Mouse (Mus musculus): ENCODE measurements around the gene Cytip. TPM values are rescaled to one million over a fixed set of nuclear protein-coding genes. Genes with fewer than 3 reads are reported as not detected.

The Cytip gene
- 0.18 and 0.33 TPM in 2 replicates for polyA plus RNA-seq (2015; fragmentation: Nextera tagmentation; extraction: Ambion mirVana)

DNA sequence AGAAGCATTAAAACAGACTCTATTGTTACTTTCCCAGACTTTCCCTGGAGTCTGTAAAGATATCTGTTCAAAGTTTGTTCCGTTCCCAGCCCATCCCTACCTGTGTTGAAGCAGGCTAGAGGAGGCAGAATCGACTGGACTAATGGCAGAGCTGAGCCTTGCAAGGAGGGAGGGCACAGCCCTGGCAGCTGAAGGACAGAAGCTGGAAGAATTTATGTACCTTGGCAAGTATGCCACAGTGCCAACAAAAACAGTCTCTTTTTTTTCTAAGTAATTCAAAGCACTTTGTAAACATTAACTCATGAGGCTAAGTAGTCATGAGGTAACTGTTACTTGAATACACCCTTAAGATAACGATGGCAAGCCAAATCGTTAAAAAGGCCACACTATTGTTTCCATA, at the start of gene Cytip:
Gene Cytip, minus strand, starts transcription at position 187 of the 400 bp plus-strand sequence.
- Histone ChIP-seq H3K27me3 (no peaks in the 10 kb centered on the region), H3K4me2 (no peak within 1 kb of the TSS), H3K4me1 (no peaks in the 10 kb centered on the region), H3K9me3 (replicated peaks) (no peaks in the 10 kb centered on the region), H3K9ac (no peak within 1 kb of the TSS), H3K27ac (no peak within 1 kb of the TSS), H3K36me3 (ENCODE audit: poor library complexity, severe bottlenecking) (no peaks in the 10 kb centered on the region), H3K4me3 (no peak within 1 kb of the TSS)
- no peak for ATAC-seq
- WGBS, result 47% methylated on average over 4 of the region's 4 CpGs

DNA sequence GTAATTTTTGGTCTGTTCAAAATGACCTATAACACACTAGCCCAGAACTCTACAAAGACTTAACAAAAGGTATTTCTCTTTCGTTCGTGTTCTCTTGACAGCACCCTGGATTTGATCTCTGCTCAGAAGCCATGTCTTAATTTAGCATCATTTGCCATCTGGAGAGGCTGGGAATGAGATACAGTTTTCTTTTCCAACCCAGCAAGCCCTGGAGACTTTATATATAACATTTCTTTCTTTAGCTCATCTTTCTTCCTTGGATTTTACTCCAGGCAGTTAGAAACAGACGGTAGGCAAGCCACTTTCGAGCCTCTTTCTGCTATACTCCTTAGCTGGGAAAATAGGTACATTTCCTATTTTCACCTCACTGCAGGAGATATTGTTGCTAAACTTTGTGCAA, 45.3 kb upstream of the Cytip start:
- 91% methylated on average over 4 of the region's 4 CpGs for WGBS
- Histone ChIP-seq H3K36me3 (ENCODE audit: poor library complexity, severe bottlenecking) (no peaks in the 10 kb centered on the region), H3K27me3 (no peaks in the 10 kb centered on the region), H3K27ac (no peak overlapping the region), H3K9ac (no peak overlapping the region), H3K9me3 (replicated peaks) (no peaks in the 10 kb centered on the region), H3K4me2 (no peak overlapping the region), H3K4me1 (no peaks in the 10 kb centered on the region), H3K4me3 (no peak overlapping the region)
- ATAC-seq, result no peak; the same call in 1 of the 2 replicates

DNA sequence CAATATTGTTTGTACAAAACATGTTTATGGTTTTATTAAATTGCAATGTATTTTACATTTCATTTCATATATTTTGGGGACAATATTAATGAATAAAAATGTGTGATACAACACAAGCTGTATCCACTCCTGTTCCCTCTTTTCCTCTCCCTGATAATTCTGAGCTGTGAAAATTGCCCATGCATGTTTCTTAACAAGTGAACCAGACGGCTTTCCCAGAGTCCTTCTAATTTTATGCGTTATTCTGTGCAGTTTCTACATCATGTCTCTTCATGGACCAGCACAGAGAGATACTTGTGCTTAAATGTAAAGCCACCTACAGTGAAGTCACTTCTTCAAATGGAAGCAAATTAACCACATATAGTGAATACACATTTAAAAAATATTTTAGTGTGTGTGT, 42.2 kb upstream of the Cytip start:
- Histone ChIP-seq H3K4me2 (no peak overlapping the region), H3K9ac (no peak overlapping the region), H3K4me1 (no peaks in the 10 kb centered on the region), H3K27me3 (no peaks in the 10 kb centered on the region), H3K36me3 (ENCODE audit: poor library complexity, severe bottlenecking) (no peaks in the 10 kb centered on the region), H3K27ac (no peak overlapping the region), H3K9me3 (replicated peaks) (no peaks in the 10 kb centered on the region), H3K4me3 (no peak overlapping the region)
- ATAC-seq, result peak; percentile 24; the same call in 1 of the 2 replicates
- 70% methylated on average over 2 of the region's 2 CpGs for WGBS

DNA sequence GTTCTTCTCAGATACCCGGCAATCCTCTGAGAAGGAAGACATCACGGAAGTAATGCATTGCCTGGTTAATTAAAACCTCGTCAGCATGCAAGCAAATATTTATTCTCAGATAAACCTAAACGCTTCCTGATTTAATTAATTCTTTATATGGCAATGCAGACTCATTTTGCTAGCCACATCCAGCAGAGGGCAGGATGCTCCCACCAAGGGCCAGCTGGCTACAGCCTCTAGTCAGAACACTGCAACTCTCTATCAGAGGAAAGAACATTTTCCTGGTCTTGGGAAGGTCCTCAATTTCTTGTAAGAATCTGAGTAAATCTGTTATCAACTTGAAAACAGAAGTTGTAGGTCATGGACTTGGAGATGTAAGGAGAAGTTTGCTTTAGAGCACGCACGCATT, 4.1 kb upstream of the Cytip start:
- Histone ChIP-seq H3K27ac (no peak overlapping the region), H3K4me1 (no peaks in the 10 kb centered on the region), H3K9me3 (replicated peaks) (no peaks in the 10 kb centered on the region), H3K4me2 (no peak overlapping the region), H3K9ac (no peak overlapping the region), H3K27me3 (no peaks in the 10 kb centered on the region), H3K36me3 (ENCODE audit: poor library complexity, severe bottlenecking) (no peaks in the 10 kb centered on the region), H3K4me3 (no peak overlapping the region)
- WGBS, result 68% methylated on average over 6 of the region's 6 CpGs
- ATAC-seq, result peak; percentile 91

DNA sequence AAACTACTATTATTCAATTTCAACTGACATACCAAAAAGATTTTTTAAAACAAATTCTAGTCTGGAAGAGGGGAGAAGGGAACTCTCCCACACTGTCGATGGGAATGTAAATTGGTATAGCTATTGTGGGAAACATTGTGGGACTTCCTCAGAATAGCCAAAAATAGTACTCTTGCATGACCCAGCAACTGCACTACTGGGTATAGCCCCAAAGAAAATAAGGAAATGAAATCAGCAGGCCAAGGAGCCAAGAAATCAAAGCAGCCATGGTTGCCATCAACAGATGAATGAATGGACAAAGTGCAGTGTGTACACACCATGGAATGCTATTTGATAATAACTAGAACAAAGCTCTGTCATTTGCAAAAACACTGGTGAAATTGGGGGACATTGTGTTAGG, 1.5 kb upstream of the Cytip start:
- Histone ChIP-seq H3K4me1 (no peaks in the 10 kb centered on the region), H3K4me3 (no peak overlapping the region), H3K27me3 (no peaks in the 10 kb centered on the region), H3K4me2 (no peak overlapping the region), H3K9me3 (replicated peaks) (no peaks in the 10 kb centered on the region), H3K9ac (no peak overlapping the region), H3K27ac (no peak overlapping the region), H3K36me3 (ENCODE audit: poor library complexity, severe bottlenecking) (no peaks in the 10 kb centered on the region)
- no peak for ATAC-seq
- 88% methylated on average over 1 of the region's 1 CpGs for WGBS

DNA sequence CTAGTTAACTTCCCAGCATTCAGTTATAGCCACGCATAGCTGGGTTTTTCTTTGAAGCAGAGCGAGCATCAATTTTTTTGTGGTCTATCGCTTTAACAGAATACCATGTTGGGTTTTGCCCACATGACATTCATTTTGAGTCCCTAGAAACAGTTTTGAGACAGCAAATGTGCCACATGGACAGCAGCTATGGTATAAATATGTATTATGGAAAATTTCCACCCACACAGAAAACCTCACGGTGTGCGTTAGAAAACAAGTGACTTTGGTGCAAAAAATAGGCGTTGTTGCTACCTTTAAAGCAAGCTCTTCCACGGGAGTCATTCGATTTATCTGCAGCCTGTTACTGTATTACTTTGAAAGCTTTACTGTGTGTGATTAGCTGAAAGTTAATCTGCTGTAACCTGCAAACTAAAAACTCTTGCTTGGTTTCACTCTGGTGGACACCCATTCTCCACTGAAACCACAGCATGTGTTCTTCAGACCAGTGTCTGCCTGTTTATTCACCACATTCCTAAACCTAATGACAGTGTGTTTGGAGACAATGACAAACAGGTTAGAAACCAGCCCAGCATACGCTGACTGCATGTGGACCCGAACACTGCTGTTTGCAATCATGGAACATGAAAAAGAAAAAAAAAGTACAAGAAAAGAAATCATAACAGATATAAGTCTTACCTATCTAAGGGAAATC, 763 bp downstream of the Cytip start:
- Histone ChIP-seq H3K27me3 (no peaks in the 10 kb centered on the region), H3K4me3 (no peak overlapping the region), H3K4me2 (no peak overlapping the region), H3K27ac (no peak overlapping the region), H3K36me3 (ENCODE audit: poor library complexity, severe bottlenecking) (no peaks in the 10 kb centered on the region), H3K9ac (no peak overlapping the region), H3K4me1 (no peaks in the 10 kb centered on the region), H3K9me3 (replicated peaks) (no peaks in the 10 kb centered on the region)
- WGBS, result 87% methylated on average over 10 of the region's 10 CpGs
- no peak for ATAC-seq

DNA sequence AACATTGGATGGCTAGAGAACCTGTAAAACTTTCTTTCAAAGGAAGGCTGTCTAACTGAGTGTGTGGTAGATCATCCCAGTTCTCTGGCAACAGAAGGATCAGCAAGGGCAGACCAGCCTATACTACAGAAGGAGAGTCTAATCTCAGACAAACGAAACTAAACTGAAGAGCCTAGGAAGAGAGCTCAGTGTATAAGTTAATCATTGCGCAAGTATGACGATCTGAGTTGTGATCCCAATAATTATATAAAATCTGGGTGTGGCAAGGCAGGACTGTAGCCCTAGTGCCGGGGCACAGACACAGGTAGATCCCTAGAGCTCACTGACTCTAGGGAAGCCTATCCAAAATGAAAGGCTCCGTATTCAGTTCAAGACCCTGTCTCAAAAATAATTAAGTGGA, 3.2 kb downstream of the Cytip start:
- 93% methylated on average over 5 of the region's 5 CpGs for WGBS
- H3K9me3 ChIP-seq (replicated peaks), result no peaks in the 10 kb centered on the region
- H3K36me3 ChIP-seq (ENCODE audit: poor library complexity, severe bottlenecking), result no peaks in the 10 kb centered on the region
- H3K4me2 ChIP-seq, result no peak overlapping the region
- no peaks in the 10 kb centered on the region for H3K27me3 ChIP-seq
- H3K9ac ChIP-seq, result no peak overlapping the region
- H3K4me1 ChIP-seq, result no peaks in the 10 kb centered on the region
- no peak overlapping the region for H3K27ac ChIP-seq
- ATAC-seq, result no peak
- no peak overlapping the region for H3K4me3 ChIP-seq

DNA sequence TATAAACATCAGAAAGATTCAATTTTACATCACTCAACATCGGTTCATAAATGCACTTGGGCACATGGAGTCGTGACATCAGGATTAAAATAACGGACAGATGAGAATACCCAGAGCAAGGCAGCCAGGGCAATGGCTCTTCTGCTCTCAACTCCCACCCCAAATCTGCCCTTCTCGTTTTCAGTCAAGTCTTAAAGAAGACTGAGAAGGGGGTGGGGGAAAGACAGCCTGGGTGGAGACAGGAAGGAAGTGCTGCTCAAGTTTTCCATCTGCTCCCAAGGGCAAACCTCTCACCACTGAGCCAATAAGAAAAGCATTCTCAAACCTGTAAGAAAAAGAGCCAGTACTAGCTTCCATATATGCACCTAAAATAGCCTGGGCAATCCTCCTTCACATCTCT, 5.8 kb downstream of the Cytip start:
- no peak overlapping the region for H3K9ac ChIP-seq
- WGBS, result 81% methylated on average over 4 of the region's 4 CpGs
- H3K36me3 ChIP-seq (ENCODE audit: poor library complexity, severe bottlenecking), result no peaks in the 10 kb centered on the region

DNA sequence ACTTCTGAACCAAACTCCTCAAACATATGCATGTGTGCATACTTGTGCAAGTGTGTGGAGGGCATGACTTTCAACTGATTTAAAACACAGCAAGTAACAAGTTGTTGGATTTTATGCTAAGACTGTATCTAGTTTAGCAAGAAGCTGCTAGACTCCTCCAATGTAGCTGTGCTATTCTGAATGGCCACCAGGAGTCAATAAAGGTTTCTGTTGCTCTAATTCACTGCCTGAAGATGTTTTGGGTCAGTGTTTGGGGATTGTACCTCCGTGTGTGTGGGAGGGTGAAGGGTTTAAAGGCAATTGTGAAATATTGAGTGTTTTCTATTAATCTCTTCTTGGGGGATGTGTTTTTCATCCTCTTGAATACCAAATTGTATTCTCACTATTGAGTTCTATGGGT, 6.4 kb downstream of the Cytip start:
- Histone ChIP-seq H3K9ac (no peak overlapping the region), H3K4me3 (no peak overlapping the region), H3K4me1 (no peaks in the 10 kb centered on the region), H3K9me3 (replicated peaks) (no peaks in the 10 kb centered on the region), H3K4me2 (no peak overlapping the region), H3K27ac (no peak overlapping the region), H3K36me3 (ENCODE audit: poor library complexity, severe bottlenecking) (no peaks in the 10 kb centered on the region), H3K27me3 (no peaks in the 10 kb centered on the region)
- WGBS, result 42% methylated on average over 1 of the region's 1 CpGs
- no peak for ATAC-seq

More for the DNA sequence above, 5.8 kb downstream of the Cytip start:
- ATAC-seq, result no peak
- Histone ChIP-seq H3K9me3 (replicated peaks) (no peaks in the 10 kb centered on the region), H3K27me3 (no peaks in the 10 kb centered on the region), H3K27ac (no peak overlapping the region), H3K4me1 (no peaks in the 10 kb centered on the region), H3K4me3 (no peak overlapping the region), H3K4me2 (no peak overlapping the region)

DNA sequence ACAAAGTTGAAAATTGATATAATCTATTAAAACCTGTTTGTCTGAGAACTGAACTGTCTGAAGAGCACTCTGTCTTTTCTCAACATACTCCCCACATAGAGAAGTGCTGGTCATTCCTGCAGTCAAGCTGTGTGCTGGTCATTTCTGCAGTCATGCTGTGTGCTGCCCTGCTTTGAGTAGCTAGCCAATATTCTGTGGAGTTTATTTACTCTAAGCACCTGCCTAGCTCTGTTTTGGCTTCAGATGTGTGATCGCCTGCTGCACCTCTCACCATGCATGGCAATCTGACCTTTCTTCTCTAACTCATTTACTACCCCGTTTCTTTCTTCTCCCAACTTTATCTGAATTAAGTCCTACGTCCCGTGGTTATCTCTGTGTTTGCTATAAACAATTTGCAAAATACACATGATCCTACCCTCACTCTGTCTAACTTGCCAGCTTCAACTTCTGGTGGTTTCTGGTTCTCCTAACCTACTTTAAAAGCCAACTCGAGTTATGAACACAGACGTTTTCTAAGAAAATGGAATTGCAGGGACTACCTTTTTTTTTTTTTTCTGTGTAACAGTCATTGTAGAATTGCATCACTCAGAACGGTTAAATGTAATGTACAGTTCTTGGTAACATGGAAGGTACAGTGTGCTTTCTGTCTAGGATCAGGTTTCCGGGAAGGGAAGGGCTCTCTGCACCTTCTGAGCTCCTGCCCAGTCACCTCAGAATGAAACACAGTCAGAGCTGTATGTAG, 7.9 kb downstream of the Cytip start:
- Histone ChIP-seq H3K9me3 (replicated peaks) (no peaks in the 10 kb centered on the region), H3K27ac (no peak overlapping the region), H3K9ac (no peak overlapping the region), H3K4me2 (no peak overlapping the region), H3K4me3 (no peak overlapping the region), H3K27me3 (no peaks in the 10 kb centered on the region), H3K36me3 (ENCODE audit: poor library complexity, severe bottlenecking) (no peaks in the 10 kb centered on the region), H3K4me1 (no peaks in the 10 kb centered on the region)
- no peak for ATAC-seq
- 86% methylated on average over 8 of the region's 8 CpGs for WGBS

DNA sequence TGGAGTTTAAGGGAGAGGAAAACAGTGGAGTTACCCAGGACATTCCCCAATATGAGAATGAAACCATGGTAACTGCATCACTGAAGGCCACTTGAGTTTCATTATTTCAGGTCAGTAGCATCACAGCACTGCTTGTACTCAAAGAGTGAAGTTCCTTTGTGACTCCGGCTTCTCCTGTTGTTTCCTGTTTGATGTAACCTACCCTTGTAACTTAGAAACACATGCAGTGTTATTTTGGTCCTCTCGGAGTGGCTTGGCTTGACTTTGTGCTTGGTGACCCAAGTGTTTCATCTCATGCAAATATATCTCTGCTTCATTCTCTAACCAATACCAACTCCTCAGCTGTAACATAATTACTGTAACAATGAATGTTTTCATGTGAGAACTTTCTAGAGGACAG, 11.1 kb downstream of the Cytip start:
- Histone ChIP-seq H3K27me3 (no peaks in the 10 kb centered on the region), H3K36me3 (ENCODE audit: poor library complexity, severe bottlenecking) (no peaks in the 10 kb centered on the region), H3K4me1 (no peaks in the 10 kb centered on the region), H3K4me2 (no peak overlapping the region), H3K4me3 (no peak overlapping the region), H3K9ac (no peak overlapping the region), H3K9me3 (replicated peaks) (no peaks in the 10 kb centered on the region), H3K27ac (no peak overlapping the region)
- ATAC-seq, result no peak
- WGBS, result 54% methylated on average over 2 of the region's 2 CpGs

DNA sequence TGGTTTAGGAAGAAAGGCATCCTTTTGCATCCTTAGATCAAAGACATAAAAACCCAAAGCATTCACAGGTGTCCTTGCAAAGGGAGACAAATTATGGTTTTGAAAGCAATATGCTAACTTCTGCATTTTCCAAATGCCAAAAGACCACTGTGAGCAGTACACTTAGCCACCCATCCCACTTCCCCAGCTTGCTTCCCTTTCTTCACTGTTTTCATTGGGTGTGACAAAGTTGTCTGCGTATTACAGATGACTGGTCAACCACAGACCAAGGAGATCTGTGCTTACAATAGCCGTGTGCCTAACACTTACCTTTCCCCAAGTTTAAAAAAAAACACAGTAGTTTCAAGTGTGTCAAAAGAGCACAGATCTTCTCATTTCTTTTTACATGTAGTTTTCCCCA, 11.7 kb downstream of the Cytip start:
- Histone ChIP-seq H3K9ac (no peak overlapping the region), H3K36me3 (ENCODE audit: poor library complexity, severe bottlenecking) (no peaks in the 10 kb centered on the region), H3K27me3 (no peaks in the 10 kb centered on the region), H3K4me1 (no peaks in the 10 kb centered on the region), H3K4me3 (no peak overlapping the region), H3K27ac (no peak overlapping the region), H3K4me2 (no peak overlapping the region), H3K9me3 (replicated peaks) (no peaks in the 10 kb centered on the region)
- 93% methylated on average over 2 of the region's 2 CpGs for WGBS
- no peak for ATAC-seq

Data from forebrain, embryonic 13.5 days (tissue).